Mouse (Mus musculus): ENCODE results near the gene Rnf19b.

DNA sequence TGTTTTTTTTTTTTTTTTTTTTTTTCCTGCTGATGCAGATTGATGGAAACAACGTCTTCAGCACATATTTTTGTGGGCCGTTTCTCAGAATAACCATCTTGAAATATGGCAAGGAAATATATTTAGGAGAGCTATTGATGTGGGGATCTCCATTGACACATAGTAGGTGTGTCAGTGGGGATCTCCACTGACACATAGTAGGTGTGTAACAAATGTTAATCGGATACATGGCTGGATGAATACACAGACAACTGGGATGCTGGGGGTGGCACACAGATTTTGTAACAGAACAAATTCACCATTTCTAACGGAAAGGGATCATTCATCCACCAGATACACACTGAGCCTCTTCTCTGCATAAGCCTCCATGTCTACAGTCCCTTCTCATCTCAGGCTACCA is 7.7 kb upstream of the Rnf19b start:
- TF ChIP-seq POLR2A (IDR thresholded peaks at IDR 0.05; ENCODE audit: borderline replicate concordance, extremely low read depth, low read depth, low read length) (no peak), CTCF (IDR thresholded peaks at IDR 0.05; ENCODE audit: insufficient read depth, low read length) (no peak)
